Mouse (Mus musculus) bone marrow macrophage, adult 2 months (primary cell): ENCODE data around the gene Dscaml1. TPM values are rescaled to one million over a fixed set of nuclear protein-coding genes. Genes with fewer than 3 reads are reported as not detected.

Experiments used
- H3K27ac ChIP-seq: 2 replicates; pipeline ENCODE4 v1.5.1; 2012; ENCODE audit warnings: low read depth, low read length; ENCODE audit not compliant: insufficient read depth
- H3K4me1 ChIP-seq: 2 replicates; pipeline ENCODE4 v1.6.1; 2012; ENCODE audit warnings: low read length; ENCODE audit not compliant: control insufficient read depth, insufficient read depth
- H3K4me3 ChIP-seq: 2 replicates; pipeline ENCODE4 v1.5.1; 2012; ENCODE audit warnings: mild to moderate bottlenecking, low read length, moderate library complexity; ENCODE audit not compliant: insufficient read depth
- CTCF ChIP-seq: IDR thresholded peaks from 2 replicates; pipeline ENCODE4 v1.5.1; 2012; ENCODE audit warnings: low read depth, mild to moderate bottlenecking, low read length, moderate library complexity
- POLR2A ChIP-seq: IDR thresholded peaks from 2 replicates; pipeline ENCODE4 v1.6.1; 2012; ENCODE audit warnings: mild to moderate bottlenecking, low read depth, low read length, borderline replicate concordance
- polyA plus RNA-seq: library from polyadenylated mRNA; stranded (reverse); fragments of >200 nt; gene quantifications from 2 replicates; pipeline ENCODE4 v1.2.4, GENCODE M21; 2012; ENCODE audit not compliant: missing spikeins, insufficient read depth, insufficient read length

Gene Dscaml1
- polyA plus RNA-seq, 1 experiment = not detected

DNA sequence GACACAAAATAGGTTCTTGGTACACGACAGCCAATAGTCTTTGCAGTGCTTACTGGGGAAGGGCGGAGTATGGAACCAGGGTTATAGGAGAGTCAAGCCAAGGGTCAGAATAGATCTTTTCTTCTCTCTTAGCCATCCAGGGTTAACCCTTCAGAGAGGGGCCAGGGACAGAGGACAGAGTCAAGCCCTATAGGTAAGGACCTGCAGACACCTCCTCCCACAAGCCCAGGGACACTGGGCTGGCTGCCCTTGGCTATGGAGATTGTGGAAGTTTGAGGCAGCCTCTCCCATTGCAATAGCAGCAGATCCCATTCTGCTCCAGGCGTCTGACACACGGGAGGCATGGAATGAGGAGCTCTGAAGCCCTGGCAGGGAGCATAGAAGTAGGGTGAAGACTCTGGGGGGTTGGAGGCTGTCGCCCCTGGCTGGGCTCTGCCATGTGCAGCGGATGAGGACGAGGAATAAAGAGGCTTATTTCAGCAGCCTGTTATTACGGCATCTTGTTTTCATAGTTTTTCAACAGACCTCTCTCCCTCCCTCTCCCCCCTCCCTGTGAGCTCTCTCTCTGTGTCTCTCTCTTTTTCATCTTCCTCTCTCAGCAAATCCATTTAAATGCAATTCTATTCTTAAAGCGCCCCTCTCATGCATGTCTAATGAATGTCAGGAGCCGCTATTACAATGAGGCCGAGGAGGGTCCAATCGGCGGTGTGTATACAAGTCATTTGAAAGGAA is 224.8 kb downstream of the Dscaml1 start:
- TF ChIP-seq POLR2A (no peak), CTCF (no peak)
- Histone ChIP-seq H3K4me3 (no peak overlapping the region), H3K27ac (no peak overlapping the region), H3K4me1 (no peaks in the 10 kb centered on the region)

DNA sequence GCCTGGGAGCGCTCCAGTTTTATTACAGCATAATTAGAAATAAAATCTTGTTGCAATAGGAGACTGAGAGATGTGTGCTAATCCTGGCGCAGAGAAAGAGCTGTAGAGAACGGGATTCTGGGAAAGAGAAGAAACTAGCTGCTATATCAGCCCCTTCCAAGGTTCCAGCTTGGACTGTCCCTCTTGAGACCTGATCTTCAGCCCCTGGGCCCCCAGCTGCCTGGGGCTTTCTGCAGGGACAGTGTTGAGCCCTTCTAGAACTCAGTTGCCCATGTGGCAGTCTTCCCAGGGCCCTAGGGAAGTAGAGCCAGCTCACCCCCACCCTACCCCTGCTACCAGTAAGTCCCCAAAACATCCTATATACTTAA is 225.4 kb downstream of the Dscaml1 start:
- Histone ChIP-seq H3K27ac (no peak overlapping the region), H3K4me1 (no peaks in the 10 kb centered on the region), H3K4me3 (no peak overlapping the region)
- TF ChIP-seq CTCF (no peak), POLR2A (no peak)

DNA sequence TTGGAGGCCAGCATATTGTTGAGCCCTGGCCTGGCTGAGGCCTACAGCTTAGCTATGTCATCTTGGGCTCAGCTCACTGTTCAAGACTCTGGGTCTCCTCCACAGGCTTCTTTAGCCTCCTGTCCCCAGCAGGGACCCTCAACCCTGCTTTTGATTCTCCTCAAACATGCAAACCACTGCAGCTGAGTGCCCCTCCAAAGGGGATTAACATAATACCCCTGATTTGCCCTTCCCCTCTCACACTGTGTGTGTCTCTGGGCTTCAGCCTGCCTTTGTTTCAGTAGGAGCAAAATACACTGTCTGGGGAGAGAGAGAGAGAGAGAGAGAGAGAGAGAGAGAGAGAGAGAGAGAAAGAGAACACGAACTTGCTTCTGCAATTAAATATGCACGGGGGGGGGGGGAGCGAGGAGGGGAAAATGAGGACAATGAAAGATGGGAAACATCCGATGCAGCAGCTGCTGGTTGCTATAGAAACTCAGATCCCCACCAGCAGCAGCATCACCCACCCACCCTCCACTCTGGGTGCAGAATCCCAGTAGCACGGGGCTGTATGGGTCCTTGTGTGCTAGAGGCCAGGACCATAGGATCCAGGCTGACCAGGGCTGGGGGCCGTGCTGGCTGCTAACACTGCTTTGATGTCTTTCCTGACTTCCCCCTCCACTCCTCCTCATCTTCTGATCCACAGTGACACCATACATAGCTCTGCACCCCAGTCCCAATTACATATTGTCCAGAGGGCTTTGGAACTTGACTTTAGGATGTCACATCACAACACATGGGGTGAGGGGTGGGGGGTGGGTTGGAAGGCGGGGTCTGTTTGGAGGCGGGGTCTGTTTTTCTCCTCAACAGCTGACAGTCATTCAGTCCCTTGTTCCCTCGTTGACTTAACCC is 231.0 kb downstream of the Dscaml1 start:
- no peak for TF ChIP-seq POLR2A
- TF ChIP-seq CTCF = no peak
- H3K4me1 ChIP-seq = no peaks in the 10 kb centered on the region
- no peak overlapping the region for H3K27ac ChIP-seq
- H3K4me3 ChIP-seq = no peak overlapping the region

DNA sequence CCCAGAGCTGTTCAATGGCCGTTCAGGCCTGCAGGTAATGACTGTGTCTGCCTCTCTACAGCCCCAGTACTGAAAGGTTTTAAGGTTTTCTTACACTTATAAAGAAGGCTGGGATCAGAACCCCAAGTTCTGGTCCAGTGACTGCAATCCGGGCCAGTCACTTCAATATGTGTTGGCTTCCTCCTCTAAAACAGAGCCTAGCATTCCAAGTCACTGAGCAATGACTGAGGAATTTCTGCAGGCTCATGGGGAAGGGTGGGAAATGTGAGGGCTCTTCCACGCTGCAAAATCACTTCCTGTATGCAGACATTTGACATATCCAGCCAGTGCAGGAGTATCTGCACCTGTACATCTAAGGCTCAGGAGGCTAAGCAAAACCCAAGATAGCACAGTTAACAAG is 233.8 kb downstream of the Dscaml1 start:
- Histone ChIP-seq H3K27ac (no peak overlapping the region), H3K4me1 (no peaks in the 10 kb centered on the region), H3K4me3 (no peak overlapping the region)
- TF ChIP-seq CTCF = no peak
- no peak for TF ChIP-seq POLR2A

DNA sequence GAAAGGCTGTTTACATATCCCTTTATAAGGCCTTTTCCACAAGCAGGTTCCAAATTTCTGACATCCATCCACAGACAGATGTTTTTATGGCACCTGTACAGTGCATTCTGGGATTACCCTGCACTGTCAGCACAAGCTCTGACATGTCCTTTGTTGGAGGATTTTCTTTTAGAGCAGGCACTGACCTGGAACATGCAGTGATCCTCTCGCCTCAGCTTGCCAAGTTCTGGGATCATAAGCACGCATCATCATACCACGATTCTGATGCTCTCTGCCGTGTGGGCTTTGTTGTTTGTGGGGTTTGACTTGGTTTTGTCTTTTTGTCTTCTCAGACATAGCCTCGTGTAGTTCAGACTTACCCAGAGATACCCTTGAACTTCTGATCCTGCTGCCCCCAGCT is 236.0 kb downstream of the Dscaml1 start:
- Histone ChIP-seq H3K4me3 (no peak overlapping the region), H3K27ac (no peak overlapping the region), H3K4me1 (no peaks in the 10 kb centered on the region)
- no peak for TF ChIP-seq POLR2A
- no peak for TF ChIP-seq CTCF

DNA sequence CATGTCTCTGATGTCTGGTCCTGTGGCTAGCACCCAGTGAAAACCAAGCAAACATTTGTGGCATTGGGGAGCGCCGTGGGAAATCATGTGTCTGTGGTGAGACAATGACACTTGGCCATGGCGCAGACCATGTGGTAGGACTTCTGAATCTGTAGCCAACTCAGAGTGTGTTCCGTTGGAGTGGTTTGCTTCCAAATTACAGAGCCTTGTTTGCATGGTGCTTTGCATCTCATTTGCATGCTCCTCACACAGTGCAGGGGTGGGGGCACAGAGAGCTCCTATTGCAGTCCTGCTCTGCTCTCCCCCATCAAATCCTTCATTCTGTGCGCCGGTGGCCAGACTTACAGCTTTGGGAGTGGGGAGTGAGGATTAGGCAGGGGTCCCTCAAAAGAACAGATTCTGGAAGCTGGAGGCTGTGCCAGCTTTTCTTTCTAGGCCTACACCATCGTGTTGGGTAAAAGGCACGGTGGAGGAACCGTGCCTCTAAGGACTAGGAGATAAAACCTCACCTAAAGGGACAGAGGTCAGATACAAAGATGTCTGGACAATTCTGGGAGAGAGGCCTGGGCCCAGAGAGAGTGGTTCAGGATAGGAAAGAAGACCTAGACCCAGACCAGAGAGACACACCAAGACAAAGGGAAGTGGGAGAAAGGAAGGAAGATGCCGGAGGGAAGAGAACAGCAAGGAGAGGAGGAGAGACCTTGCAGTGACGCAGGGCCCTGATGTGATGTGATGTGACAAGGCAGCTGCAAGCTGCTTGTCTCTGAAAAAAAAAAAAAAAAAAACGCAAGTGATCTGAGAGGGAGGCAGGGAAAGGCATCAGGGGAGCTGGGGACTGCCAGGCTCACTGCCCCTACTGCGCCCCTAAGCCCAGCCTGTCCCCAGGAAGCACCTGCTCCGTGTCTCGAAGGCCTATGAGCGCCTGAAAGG is 237.2 kb downstream of the Dscaml1 start:
- Histone ChIP-seq H3K4me3 (no peak overlapping the region), H3K27ac (no peak overlapping the region), H3K4me1 (no peaks in the 10 kb centered on the region)
- TF ChIP-seq POLR2A = no peak
- TF ChIP-seq CTCF = no peak

DNA sequence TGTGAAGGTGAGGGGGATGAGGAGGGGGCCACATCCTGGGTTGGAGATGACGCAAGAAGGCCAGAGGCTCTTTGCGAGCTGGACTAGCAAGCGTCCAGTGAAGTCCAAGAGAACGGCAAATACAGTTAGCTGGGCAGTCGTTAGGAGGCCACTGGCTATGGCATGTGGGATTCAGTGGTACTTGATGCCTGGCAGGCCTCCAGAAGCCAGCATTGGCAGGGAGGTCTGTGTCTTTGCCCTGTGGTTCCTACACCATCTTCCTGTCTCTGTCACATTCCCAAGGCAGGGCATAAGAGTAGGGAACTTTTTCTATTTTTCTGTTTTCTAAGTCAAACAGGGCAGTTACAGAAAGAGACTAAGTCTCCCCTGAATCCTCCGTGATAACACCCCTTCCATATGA is 237.9 kb downstream of the Dscaml1 start:
- TF ChIP-seq POLR2A (no peak), CTCF (no peak)
- H3K4me1 ChIP-seq = no peaks in the 10 kb centered on the region

DNA sequence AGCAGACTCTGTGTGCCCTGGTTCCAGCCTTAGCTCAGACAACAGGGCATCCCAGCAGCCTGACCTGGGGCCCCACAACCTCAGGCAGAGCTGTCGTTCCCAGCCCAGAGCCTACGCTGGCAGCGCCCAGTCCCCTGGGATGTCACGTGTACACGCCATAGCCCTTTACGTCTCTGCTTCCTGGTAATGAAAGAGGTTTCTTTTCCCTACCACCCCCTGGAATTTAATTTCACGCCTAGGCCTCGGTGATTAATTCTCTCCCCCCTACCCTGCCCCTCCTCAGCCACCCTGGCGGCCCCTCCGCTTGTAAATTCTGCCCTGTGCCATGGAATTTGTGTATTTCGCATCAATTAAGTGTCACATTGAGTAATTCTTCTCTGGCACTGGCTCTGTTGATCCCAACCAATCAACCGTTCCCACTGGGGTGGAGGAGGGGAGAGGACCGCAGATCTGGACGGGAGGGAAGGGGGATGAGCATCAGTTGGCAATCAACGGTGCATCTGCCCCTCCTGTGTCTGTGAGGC is 238.5 kb downstream of the Dscaml1 start:
- H3K27ac ChIP-seq = no peak overlapping the region
- H3K4me1 ChIP-seq = no peaks in the 10 kb centered on the region
- TF ChIP-seq POLR2A (no peak), CTCF (no peak)
- no peak overlapping the region for H3K4me3 ChIP-seq

More for the DNA sequence above, 237.9 kb downstream of the Dscaml1 start:
- H3K27ac ChIP-seq = no peak overlapping the region
- no peak overlapping the region for H3K4me3 ChIP-seq

DNA sequence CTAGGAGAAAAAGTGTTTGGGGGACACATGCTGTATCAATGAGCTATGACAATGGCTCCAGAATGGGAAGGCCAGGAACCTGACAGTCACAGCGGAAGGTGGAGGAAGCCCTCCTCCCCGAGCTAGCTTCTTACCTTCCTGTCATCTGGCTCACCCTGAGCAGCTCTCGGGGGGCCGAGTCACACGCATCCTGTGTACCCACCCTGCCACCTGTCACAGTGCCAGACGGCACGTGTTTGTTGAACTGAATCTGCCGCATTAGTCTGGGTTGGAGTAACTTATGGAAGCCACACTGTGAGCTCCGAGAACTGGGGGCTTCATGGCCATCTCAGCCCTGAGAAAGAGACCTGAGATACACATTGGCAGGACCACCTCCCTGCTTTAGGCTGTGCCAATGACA is 249.5 kb downstream of the Dscaml1 start:
- H3K27ac ChIP-seq = no peak overlapping the region
- peaks cover 13% of the 10 kb centered on the region for H3K4me1 ChIP-seq
- no peak overlapping the region for H3K4me3 ChIP-seq
- TF ChIP-seq POLR2A (no peak), CTCF (no peak)

DNA sequence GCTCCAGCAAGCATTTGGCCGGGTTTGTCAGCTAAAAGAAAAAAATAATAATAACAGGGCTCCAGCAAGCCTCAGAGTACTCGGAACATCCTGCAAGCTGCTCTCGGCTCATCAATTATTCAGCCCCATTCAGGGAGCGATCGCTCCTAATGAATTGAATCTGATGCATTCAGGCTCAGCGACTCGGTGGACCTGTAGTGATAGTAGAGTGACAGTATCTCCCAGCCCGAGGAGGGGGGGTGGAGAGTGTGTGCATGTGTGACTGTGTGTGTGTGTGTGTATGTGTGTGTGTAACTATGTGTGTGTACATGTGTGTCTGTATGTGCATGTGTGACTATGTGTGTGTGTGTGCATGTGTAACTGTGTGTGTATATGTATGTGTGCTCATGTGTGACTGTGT is 250.2 kb downstream of the Dscaml1 start:
- no peak overlapping the region for H3K4me3 ChIP-seq
- no peak for TF ChIP-seq CTCF
- no peak for TF ChIP-seq POLR2A
- H3K27ac ChIP-seq = no peak overlapping the region
- H3K4me1 ChIP-seq = peaks cover 13% of the 10 kb centered on the region
